Mouse (Mus musculus): ENCODE measurements around the gene Usp34. TPM values are rescaled to one million over a fixed set of nuclear protein-coding genes. Genes with fewer than 3 reads are reported as not detected.
"Not testable (repeated sequence)": the region's sequence is repeated elsewhere in the genome, so short reads cannot be mapped to it uniquely, and the experiment has no call there.

Gene Usp34
- total RNA-seq (2021), result 10 to 100 TPM; 29.7 to 39.6 TPM
- long read RNA-seq, experiment 1, partial matches to known transcripts, result 8 of 10 reads
- long read RNA-seq, experiment 1, other reads (novel, unspliced or antisense), result 2 of 10 reads
- long read RNA-seq, experiment 2, partial matches to known transcripts, result 7 of 8 reads
- long read RNA-seq, experiment 2, other reads (novel, unspliced or antisense), result 1 of 8 reads

GRCm38 (mm10) chr11:23306764-23307565 lies at the start of gene Usp34:
Gene Usp34 (plus strand): TSS chr11:23306895.
- DNase-seq, result peak; percentile 48 to 72
- intact Hi-C loops (cut with DNase I), result no loop called here

- DNase-seq, result no peak
- intact Hi-C loops (cut with DNase I), result loop anchor here (2.0 to 5.0 kb wide), 2 partner anchors 278 to 627 kb away; no protein-coding TSS in a partner anchor
These were observed 47.6 kb upstream of the Usp34 start for GRCm38 (mm10) chr11:23259073-23259472.

- no peak for DNase-seq
- intact Hi-C loops (cut with DNase I), result loop anchor here (2.0 to 5.0 kb wide), 2 partner anchors 279 to 627 kb away; no protein-coding TSS in a partner anchor
These were observed 47.2 kb upstream of the Usp34 start for GRCm38 (mm10) chr11:23259481-23259880.

- DNase-seq, result no peak
- intact Hi-C loops (cut with DNase I), result no loop called here
These were observed 46.5 kb upstream of the Usp34 start for GRCm38 (mm10) chr11:23260186-23260585.

- no peak for DNase-seq
- intact Hi-C loops (cut with DNase I), result no loop called here
These were observed 45.2 kb upstream of the Usp34 start for GRCm38 (mm10) chr11:23261490-23261889.

GRCm38 (mm10) chr11:23264949-23265348 lies 41.7 kb upstream of the Usp34 start:
- intact Hi-C loops (cut with DNase I), result no loop called here
- no peak for DNase-seq

GRCm38 (mm10) chr11:23271770-23272724 lies 34.6 kb upstream of the Usp34 start:
- intact Hi-C loops (cut with DNase I), result loop anchor here (2.0 to 5.0 kb wide), 3 partner anchors 120 to 640 kb away; no protein-coding TSS in a partner anchor
- DNase-seq, result no peak

- intact Hi-C loops (cut with DNase I), result loop anchor here (5.0 kb wide), 1 partner anchor 273 kb away; no protein-coding TSS in a partner anchor
- DNase-seq, result no peak
These were observed 30.9 kb upstream of the Usp34 start for GRCm38 (mm10) chr11:23275780-23276179.

GRCm38 (mm10) chr11:23284469-23284868 lies 22.2 kb upstream of the Usp34 start:
- intact Hi-C loops (cut with DNase I), result no loop called here

GRCm38 (mm10) chr11:23288866-23289265 lies 17.8 kb upstream of the Usp34 start:
- DNase-seq; intact Hi-C loops (cut with DNase I): not testable (repeated sequence)

More at GRCm38 (mm10) chr11:23284469-23284868, 22.2 kb upstream of the Usp34 start:
- no peak for DNase-seq

GRCm38 (mm10) chr11:23297379-23297778 lies 9.3 kb upstream of the Usp34 start:
- intact Hi-C loops (cut with DNase I), result no loop called here
- DNase-seq, result no peak

GRCm38 (mm10) chr11:23298301-23298700 lies 8.4 kb upstream of the Usp34 start:
- no peak for DNase-seq
- intact Hi-C loops (cut with DNase I), result no loop called here

- DNase-seq, result no peak
- intact Hi-C loops (cut with DNase I), result no loop called here
These were observed 6.8 kb upstream of the Usp34 start for GRCm38 (mm10) chr11:23299910-23300309.

GRCm38 (mm10) chr11:23303126-23303525 lies 3.6 kb upstream of the Usp34 start:
- intact Hi-C loops (cut with DNase I), result no loop called here
- DNase-seq, result no peak

- DNase-seq; intact Hi-C loops (cut with DNase I): not testable (repeated sequence)
These were observed 1.5 kb upstream of the Usp34 start for GRCm38 (mm10) chr11:23305101-23305672.

GRCm38 (mm10) chr11:23305673-23306608 lies 754 bp upstream of the Usp34 start:
- peak; percentile 88 to 96 for DNase-seq
- intact Hi-C loops (cut with DNase I), result no loop called here

- intact Hi-C loops (cut with DNase I), result no loop called here
- DNase-seq, result no peak
These were observed 848 bp downstream of the Usp34 start for GRCm38 (mm10) chr11:23307566-23307920.

GRCm38 (mm10) chr11:23313496-23313895 lies 6.8 kb downstream of the Usp34 start:
- intact Hi-C loops (cut with DNase I), result no loop called here
- no peak for DNase-seq

- intact Hi-C loops (cut with DNase I), result no loop called here
These were observed 22.7 kb downstream of the Usp34 start for GRCm38 (mm10) chr11:23329413-23329812.

More at GRCm38 (mm10) chr11:23329413-23329812, 22.7 kb downstream of the Usp34 start:
- no peak for DNase-seq

All from gastrocnemius, postnatal 36 days (tissue).